Comparison of ENCODE assay signal across 12 mouse cellular contexts in genomic region chr11:121651983-121652382, GRCm38 (mm10). TPM values are rescaled to one million over a fixed set of nuclear protein-coding genes. Genes with fewer than 3 reads are reported as not detected.
DNase-seq lines count a peak whose midpoint lies in the region; ATAC-seq and TF ChIP-seq lines count a peak whose summit lies in the region.
"Had no signal": no experiment of that assay in that cellular context is flagged by ENCODE, and none has a peak within 500 bp of the region (broad histone marks: within the 10 kb centered on the region; RNA-seq: fewer than 3 reads in every experiment).

No protein-coding gene starts in this region.

- intact Hi-C loops in heart, postnatal 10 days (cut with DNase I): loop anchor here (1.0 to 5.0 kb wide), 3 partner anchors 50 to 175 kb away; partner anchors contain the start of gene Metrnl
- intact Hi-C loops in left cerebral cortex, adult 2 months (cut with DNase I): loop anchor here (2.0 to 5.0 kb wide), 2 partner anchors 90 to 157 kb away; no protein-coding TSS in a partner anchor

- WGBS in kidney, adult 2 months: 80% methylated on average over 5 of the region's 5 CpGs
- 87% methylated on average over 5 of the region's 5 CpGs for WGBS in kidney, embryonic 15.5 days

- H3K4me3 ChIP-seq in kidney, adult 2 months (ENCODE audit: insufficient read depth, low read depth, low read length): no peak overlapping the region
- H3K4me3 ChIP-seq in kidney, embryonic 15.5 days (replicated peaks): no peak overlapping the region
- H3K4me3 ChIP-seq in C2C12 (ENCODE audit: insufficient read depth, poor library complexity, severe bottlenecking): no peak overlapping the region
- no peak overlapping the region for H3K4me3 ChIP-seq in left cerebral cortex, adult 2 months
- H3K4me3 ChIP-seq: erythroblast, embryonic 14.5 days; heart, embryonic 13.5 days; hindbrain, embryonic 15.5 days; neural tube, embryonic 13.5 days had no signal

- no peak for TF ChIP-seq CTCF in kidney, adult 2 months (conservative IDR thresholded peaks at IDR 0.05; ENCODE audit: insufficient read depth, insufficient read length, low read depth, low read length)
- TF ChIP-seq CTCF in C2C12 (IDR thresholded peaks at IDR 0.05; ENCODE audit: control insufficient read depth, insufficient read depth, insufficient read length): no peak
- no peak for TF ChIP-seq CTCF in left cerebral cortex, adult 2 months (IDR thresholded peaks at IDR 0.05)

- ATAC-seq in kidney, embryonic 15.5 days (replicated peaks; ENCODE audit: low FRiP score): no peak

- H3ac ChIP-seq in C2C12 (ENCODE audit: control insufficient read depth, insufficient read length, low read depth): peak overlapping the region; percentile 2

- no peaks in the 10 kb centered on the region for H3K27me3 ChIP-seq in kidney, adult 2 months (replicated peaks; ENCODE audit: control insufficient read depth, insufficient read depth, low read length)
- H3K27me3 ChIP-seq in kidney, embryonic 15.5 days: no peaks in the 10 kb centered on the region
- no peaks in the 10 kb centered on the region for H3K27me3 ChIP-seq in C2C12 (ENCODE audit: control insufficient read depth, insufficient read depth, insufficient read length)
- H3K27me3 ChIP-seq: heart, embryonic 13.5 days; hindbrain, embryonic 15.5 days; neural tube, embryonic 13.5 days had no signal

- H3K79me2 ChIP-seq in C2C12 (ENCODE audit: control insufficient read depth, insufficient read depth): no peaks in the 10 kb centered on the region

- 0 out of 2 replicates have a peak, but pooled peaks cover 5% of the 10 kb centered on the region for H3K4me1 ChIP-seq in kidney, adult 2 months (ENCODE audit: control insufficient read depth, insufficient read depth, low read length)
- H3K4me1 ChIP-seq in kidney, embryonic 15.5 days: no peaks in the 10 kb centered on the region
- H3K4me1 ChIP-seq: hindbrain, embryonic 15.5 days; neural tube, embryonic 13.5 days had no signal

- DNase-seq in kidney, adult 2 months: peak; percentile 8
- DNase-seq in adrenal gland, adult 8-10 months: peak; percentile 47
- DNase-seq in heart, postnatal 10 days: peak; percentile 9 to 17
- no peak for DNase-seq in left cerebral cortex, adult 2 months (ENCODE audit: extremely low spot score in 1 of 2, low spot score in 2 of 2)
- DNase-seq in spleen, postnatal 10 days (ENCODE audit: low spot score in 2 of 2): no peak

- H3K79me3 ChIP-seq in C2C12 (ENCODE audit: low read depth): no peaks in the 10 kb centered on the region

- no peak overlapping the region for H3K27ac ChIP-seq in kidney, adult 2 months (ENCODE audit: insufficient read depth, low read depth, low read length)
- H3K27ac ChIP-seq in kidney, embryonic 15.5 days: no peak overlapping the region
- H3K27ac ChIP-seq in left cerebral cortex, adult 2 months: no peak overlapping the region
- H3K27ac ChIP-seq: heart, embryonic 13.5 days; hindbrain, embryonic 15.5 days; neural tube, embryonic 13.5 days; stomach, postnatal 0 days had no signal

- H3K9me3 ChIP-seq in kidney, embryonic 15.5 days (replicated peaks): no peaks in the 10 kb centered on the region
- H3K9me3 ChIP-seq: heart, embryonic 13.5 days; hindbrain, embryonic 15.5 days; neural tube, embryonic 13.5 days had no signal

- H3K9ac ChIP-seq in kidney, embryonic 15.5 days: no peak overlapping the region
- H3K9ac ChIP-seq: heart, embryonic 13.5 days; hindbrain, embryonic 15.5 days; neural tube, embryonic 13.5 days had no signal

- no peak overlapping the region for H3K4me2 ChIP-seq in kidney, embryonic 15.5 days
- H3K4me2 ChIP-seq: heart, embryonic 13.5 days; hindbrain, embryonic 15.5 days; neural tube, embryonic 13.5 days had no signal

- H3K36me3 ChIP-seq in kidney, adult 2 months (ENCODE audit: control insufficient read depth, insufficient read depth, low read length): no peaks in the 10 kb centered on the region
- 0 out of 2 replicates have a peak, but pooled peaks cover 6% of the 10 kb centered on the region for H3K36me3 ChIP-seq in kidney, embryonic 15.5 days
- H3K36me3 ChIP-seq in C2C12 (ENCODE audit: control insufficient read depth, insufficient read depth): peaks cover 8% of the 10 kb centered on the region
- H3K36me3 ChIP-seq: neural tube, embryonic 13.5 days had no signal

- no peak for TF ChIP-seq POLR2A in kidney, adult 2 months (IDR thresholded peaks at IDR 0.05; ENCODE audit: low read depth, low read length)

TF ChIP-seq in C2C12, 6 proteins besides CTCF, POLR2A, EP300 and RAD21:
- TF ChIP-seq USF1 (IDR thresholded peaks at IDR 0.05; ENCODE audit: low read depth) (no peak), MYOD1 (IDR thresholded peaks at IDR 0.05; ENCODE audit: control insufficient read depth, insufficient read length, low read depth) (no peak), FOSL1 (IDR thresholded peaks at IDR 0.05; ENCODE audit: insufficient read depth, low read length, poor library complexity, severe bottlenecking) (peak; percentile 95), MAX (IDR thresholded peaks at IDR 0.05) (peak; percentile 56), CEBPB (IDR thresholded peaks at IDR 0.05; ENCODE audit: low read depth) (peak; percentile 99), MYOG (IDR thresholded peaks at IDR 0.05; ENCODE audit: control insufficient read depth, extremely low read depth, insufficient read length) (no peak)

RNA-seq across cellular contexts. Expression of gene B3gntl1, which starts 21.0 kb away (rescaled TPM):
- polyA plus RNA-seq in kidney, adult 2 months (2012; rRNA removed): 4.9 and 5.0 TPM in 2 replicates
- polyA plus RNA-seq in kidney, embryonic 15.5 days (2015; fragmentation: Nextera tagmentation; extraction: Ambion mirVana): 7.0 and 8.0 TPM in 2 replicates
- 2.7 TPM for polyA plus RNA-seq in C2C12 (2012; fragmentation: generic; extraction: Trizol)
- total RNA-seq in adrenal gland, adult 8-10 months (2022): 10 to 100 TPM; 11.4 to 16.4 (median 14.5) TPM
- 1 to 10 TPM; 3.5 to 5.5 TPM for total RNA-seq in heart, postnatal 10 days (2021)
- total RNA-seq in left cerebral cortex, adult 2 months (2021): 1 to 10 TPM; 6.7 to 6.8 TPM
- polyA plus RNA-seq: erythroblast, embryonic 14.5 days had no signal

RNA-seq across cellular contexts. Expression of gene Metrnl, which starts 49.4 kb away (rescaled TPM):
- 42.6 and 49.1 TPM in 2 replicates for polyA plus RNA-seq in kidney, adult 2 months (2012; rRNA removed)
- 23.3 and 24.2 TPM in 2 replicates for polyA plus RNA-seq in kidney, embryonic 15.5 days (2015; fragmentation: Nextera tagmentation; extraction: Ambion mirVana)
- polyA plus RNA-seq in C2C12 (2012; fragmentation: generic; extraction: Trizol): 32.4 TPM
- total RNA-seq in adrenal gland, adult 8-10 months (2022): 10 to 100 TPM; 10.8 to 29.6 (median 21.0) TPM
- total RNA-seq in heart, postnatal 10 days (2021): 10 to 100 TPM; 21.9 to 26.4 TPM
- total RNA-seq in left cerebral cortex, adult 2 months (2021): 10 to 100 TPM; 14.6 to 18.6 TPM

Comparison
In these comparisons a context has a peak if more than half of its experiments do, and no peak if none do; other contexts are left out.
1. DNase-seq: peak in kidney, adult 2 months (single experiment), adrenal gland, adult 8-10 months (single experiment) and heart, postnatal 10 days (2 of 2); none in left cerebral cortex, adult 2 months (0 of 2) and spleen, postnatal 10 days (0 of 2).